Mouse (Mus musculus) activated CD4-positive, CD25-positive, alpha-beta regulatory T cell, adult 4 months (primary cell): ENCODE data around the gene Ptprn2. TPM values are rescaled to one million over a fixed set of nuclear protein-coding genes. Genes with fewer than 3 reads are reported as not detected.

ENCODE experiments used
- ATAC-seq: one replicate; pipeline ENCODE4 v1.8.0; 2017
- polyA plus RNA-seq, 2 experiments: library from polyadenylated mRNA; unstranded; fragments of 100-300 nt; shearing (Covaris generic); gene quantifications; one replicate each; pipeline ENCODE4 v1.2.1; 2017

Ptprn2 gene
- polyA plus RNA-seq, 2 experiments from 2014 or later, result not detected

DNA sequence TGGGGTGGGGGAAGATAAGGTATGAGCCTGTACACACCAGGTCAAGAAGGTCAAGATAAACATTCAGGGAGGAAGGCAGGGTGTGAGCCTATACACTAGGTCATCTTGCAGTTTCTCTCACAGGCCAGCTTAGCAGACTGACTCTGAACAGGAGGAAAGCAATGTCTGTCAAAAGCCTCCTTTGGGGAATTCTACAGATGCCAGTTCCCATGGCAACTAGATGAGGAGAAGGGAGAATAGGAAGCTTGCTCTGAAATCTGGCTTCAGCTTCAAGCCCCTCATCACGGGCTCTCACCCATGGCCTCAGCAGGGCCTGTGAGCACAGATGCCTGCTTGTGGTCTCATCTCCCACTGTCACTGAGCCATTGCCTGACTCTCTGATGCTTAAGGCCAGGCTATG lies 421.9 kb downstream of the Ptprn2 start:
- no peak for ATAC-seq

DNA sequence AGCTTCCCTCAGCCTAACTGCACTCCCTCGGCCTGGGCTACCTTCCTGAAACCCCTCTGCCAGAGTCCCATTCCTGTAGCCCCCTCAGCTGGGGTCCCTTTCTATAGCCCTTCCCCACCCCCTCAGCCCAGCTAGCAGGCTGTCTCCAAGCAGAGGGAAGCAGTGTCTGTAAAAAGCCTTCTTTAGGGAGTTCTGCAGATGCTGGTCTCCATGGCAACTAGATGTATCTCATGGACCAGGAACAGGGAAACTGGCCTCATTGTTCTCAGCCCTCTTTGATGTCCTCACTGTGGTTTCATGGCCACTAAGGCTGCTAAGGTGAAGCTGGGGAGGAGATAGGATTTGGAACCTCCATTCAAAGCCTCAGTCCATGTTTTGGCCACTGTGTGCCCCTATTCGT lies 423.1 kb downstream of the Ptprn2 start:
- ATAC-seq, result no peak

DNA sequence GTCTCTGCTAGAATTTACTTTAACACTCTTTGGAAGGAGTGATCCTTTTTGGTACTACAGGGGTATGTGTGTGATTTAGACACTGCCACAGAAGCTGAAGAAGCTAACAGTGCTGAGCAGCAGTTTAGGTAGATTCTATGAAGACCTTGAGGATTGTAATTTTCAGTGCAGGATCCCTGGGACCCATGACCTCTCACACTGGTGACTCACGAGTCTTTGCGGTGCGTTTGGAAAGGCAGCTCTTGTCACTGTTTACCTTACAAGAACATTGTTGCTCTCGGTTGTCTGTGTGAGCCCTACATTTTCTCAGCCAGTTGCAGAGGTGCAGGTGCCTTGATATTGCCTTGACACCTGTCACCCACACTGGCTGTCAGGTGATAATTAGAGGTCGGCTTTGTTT lies 431.3 kb downstream of the Ptprn2 start:
- ATAC-seq, result no peak

GRCm38 (mm10) chr12:116919185-116919584 lies 433.7 kb downstream of the Ptprn2 start:
- no peak for ATAC-seq

DNA sequence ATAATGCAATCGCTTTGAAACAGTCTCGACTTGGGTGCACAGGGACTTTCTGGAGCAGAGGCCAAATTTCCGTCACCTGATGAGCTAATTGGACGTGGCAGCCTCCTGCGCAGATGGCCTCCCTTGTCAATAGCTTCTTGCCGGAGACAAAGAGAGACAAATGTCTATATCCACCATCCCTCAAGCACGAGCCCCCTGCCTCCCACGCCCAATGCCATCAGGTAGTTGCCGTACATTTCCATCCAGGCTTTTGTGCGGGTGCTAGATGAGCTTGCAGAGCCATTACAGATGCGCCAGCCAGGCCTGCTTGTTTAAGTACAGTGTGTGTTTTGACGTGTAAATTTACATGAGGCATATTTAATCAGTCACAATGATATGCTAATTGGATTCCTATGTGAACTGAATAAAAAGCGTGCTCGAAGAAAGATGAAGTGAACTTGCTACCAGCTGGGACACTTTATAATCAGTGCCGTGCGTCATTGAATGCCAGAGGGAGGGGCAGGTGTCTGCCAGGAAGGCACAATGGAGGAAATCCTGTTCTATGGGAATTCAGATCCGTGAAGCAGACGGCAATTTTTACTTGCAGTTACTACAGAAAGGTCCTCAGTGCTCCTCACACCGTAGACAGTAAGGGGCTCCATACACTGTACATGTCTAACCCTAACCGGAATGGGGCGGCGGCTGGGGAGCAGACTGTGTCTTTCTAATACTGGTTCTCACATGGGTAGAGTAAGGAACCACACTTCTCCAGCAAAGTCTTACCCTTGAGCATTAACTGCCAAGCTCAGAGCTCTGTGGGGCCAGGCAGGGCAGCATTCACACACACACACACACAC lies 434.4 kb downstream of the Ptprn2 start:
- no peak for ATAC-seq

GRCm38 (mm10) chr12:116927115-116927514 lies 441.6 kb downstream of the Ptprn2 start:
- no peak for ATAC-seq

DNA sequence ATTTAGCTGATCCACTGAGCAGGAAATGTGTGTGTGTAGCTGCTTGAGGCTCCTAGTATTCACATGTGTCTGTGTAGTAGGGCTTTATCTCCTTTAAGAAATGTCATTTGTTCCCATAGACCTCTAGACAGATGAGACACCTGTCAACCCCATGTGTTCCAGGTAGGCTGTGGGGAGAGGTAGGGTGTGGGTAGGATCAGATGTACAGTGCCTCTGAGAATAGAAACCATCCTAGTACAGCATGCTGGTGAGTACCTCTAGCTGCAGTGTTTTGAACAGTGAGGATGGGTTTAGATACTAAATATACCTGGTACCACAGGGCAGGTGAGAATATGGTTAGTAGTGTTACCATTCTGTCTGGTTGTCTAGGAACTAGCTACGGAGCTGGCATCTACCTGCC lies 442.0 kb downstream of the Ptprn2 start:
- no peak for ATAC-seq

DNA sequence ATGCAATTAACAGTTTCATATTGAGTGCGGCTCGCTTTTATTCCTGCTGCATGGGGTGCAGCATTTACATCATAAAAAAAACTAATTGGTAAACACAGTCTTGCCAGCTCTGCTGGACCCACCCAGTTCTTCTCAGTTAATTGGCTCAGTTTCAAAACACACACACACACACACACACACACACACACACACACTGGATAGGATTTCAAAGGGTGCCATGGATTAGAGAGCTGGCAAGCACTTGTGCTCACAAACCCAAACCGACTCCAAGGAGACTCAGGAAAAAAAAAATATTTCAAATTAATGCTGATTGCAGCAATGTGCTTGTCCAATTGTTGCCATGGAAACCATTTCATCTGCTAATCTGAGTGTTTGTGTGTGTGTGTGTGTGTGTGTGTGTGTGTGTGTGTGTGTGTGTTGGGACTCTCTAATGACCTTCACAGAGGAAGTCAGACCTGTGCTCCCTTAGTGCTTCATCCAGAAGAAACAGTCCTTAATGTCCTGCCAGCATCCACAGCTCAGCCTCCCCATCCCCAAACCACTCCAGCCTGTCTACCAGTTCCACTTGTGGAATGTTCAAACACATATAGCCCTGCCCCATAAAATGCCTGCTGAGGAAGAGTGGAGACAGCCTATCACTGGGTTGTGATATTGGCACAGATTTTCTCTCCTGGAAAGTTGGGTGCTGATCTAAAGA lies 452.8 kb downstream of the Ptprn2 start:
- ATAC-seq, result no peak

- ATAC-seq, result no peak
Observed at GRCm38 (mm10) chr12:116943883-116944282, 458.4 kb downstream of the Ptprn2 start.

DNA sequence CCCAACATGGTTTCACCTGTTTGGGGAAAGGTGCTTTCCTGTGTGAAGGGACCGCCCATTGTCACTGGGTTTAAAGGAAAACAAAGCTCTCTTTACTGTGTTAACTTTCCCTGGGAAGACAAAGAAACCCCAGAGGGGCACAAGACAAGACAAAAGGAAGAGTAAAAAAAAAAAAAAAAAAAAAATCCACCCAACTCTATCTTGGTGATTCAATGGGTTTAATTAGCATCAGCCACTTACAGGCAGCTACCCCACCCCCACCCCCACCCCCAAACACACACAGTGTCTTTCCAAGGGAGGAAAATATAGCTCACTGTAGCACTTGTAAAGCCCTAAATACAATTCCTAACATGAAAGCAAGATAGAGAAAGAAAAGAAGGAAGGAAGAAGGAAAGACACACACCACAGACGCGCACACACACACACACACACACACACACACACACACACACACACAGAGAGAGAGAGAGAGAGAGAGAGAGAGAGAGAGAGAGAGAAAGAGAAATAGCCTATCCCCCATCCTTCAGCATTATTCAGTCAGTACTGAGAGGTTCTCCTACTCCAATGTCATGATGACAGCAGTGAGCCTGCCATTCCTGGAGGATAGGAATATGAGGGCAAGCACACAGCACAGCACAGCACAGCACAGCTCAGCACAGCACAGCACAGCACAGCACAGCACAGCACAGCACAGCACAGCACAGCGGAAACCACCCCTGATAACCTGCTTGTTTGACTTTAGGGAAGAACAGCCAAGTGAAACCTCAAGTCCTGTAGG lies 462.8 kb downstream of the Ptprn2 start:
- no peak for ATAC-seq

DNA sequence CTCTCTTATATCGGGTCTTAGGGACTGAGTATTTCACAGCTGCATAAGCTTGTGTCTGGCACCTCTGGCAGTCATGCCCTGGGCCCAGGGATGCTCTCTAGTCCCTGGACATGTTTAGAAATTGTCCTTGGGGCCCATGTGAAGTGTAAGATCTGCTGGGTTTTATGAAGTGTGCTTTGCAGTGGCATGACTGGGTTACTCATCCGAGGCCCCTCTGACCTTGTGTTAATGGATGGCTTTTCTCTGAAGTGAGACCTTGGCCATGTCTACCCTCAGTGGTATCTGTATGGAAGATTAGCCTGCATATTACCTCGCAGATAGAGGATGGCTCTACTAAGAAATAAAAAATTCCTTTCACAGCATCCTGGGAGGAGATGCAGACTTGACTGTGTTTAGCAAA lies 464.2 kb downstream of the Ptprn2 start:
- ATAC-seq, result no peak

- ATAC-seq, result no peak
Observed at GRCm38 (mm10) chr12:116952452-116953205, 467.1 kb downstream of the Ptprn2 start.

DNA sequence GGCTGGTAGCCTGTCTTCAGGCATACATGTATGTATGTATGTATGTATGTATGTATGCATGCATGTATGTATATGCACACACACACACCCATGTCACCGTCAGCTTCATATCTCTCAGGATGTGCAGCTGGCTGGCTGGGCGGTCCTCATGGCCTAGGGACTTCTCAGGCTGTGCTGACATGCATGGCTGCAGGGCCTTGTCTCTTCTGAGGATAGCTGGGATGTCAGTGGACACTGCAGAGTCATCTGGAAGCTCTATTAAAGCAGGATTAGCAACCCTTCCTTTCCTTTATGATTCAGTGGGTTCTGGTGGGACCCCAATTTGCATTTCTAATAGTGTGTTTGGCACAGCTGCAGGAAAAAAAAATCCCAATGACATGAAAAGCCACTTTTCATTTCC lies 473.6 kb downstream of the Ptprn2 start:
- no peak for ATAC-seq

DNA sequence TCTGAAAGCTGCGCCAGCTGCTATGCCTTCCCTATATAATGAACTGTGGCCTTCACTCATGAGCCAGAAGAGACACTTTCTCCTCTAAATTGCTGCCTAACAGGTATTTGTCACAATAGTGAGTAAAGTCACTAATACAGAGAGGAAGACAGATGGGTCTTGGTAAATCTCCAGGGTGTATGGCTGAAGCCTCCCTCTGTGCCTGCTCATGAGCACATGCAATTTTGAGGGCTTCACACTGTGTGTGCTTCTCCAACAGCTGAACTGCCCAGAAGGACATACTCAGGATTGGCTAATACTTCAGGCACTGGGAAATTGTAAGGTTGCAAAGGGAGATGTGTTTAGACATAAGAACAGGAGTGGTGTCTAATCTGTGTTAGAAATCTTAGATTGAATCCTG lies 478.4 kb downstream of the Ptprn2 start:
- no peak for ATAC-seq

DNA sequence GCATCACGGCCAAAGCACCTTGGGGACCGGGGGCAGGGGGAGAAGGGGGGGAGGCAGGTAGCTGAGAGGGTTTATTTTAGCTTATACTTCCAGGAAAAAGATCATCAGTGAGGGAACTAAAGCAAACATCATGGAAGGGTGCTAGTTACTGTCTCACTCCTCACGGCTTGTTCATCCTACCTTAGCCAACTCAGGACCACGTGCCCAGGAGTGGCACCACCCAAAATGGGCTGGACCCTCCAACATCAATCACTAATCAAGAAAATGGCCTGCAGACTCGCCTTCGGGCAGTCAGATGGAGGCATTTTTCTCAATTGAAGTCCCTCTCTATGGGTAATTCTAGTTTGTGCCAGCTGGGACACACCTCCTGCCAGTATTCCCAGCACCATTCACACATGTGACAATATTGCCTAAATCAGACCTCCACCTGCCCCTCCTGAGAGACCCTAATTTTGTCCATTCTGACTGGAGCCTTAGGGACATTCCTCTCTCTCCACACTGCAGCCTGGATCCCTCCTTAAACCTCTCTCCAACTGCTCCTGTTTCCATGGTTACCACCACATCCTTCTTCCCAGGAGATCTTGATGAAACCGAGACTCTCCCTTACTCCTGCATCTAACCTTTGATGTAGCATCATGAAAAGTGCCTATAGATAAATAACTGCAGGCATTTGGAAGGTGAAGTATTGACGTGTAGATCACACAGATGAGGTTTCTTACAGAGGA lies 482.9 kb downstream of the Ptprn2 start:
- ATAC-seq, result no peak

DNA sequence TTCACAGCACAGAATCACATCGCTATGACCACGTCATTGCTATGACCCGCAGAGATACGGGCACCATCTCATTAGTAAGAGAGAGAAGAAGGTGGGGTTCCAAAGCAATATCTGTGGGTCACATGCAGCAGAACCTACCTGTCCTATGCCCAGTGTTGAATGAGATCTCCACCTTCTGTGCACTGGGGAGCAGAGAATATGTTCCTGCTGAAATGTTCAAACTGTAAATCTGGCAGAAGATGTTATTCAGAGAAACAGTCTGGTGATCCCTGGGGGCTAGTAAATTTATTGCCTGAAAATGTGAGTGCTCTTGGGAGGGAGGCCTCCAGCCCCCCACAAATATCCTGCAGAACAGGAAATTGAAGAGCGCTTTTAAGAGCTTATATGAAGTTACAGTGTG lies 490.0 kb downstream of the Ptprn2 start:
- no peak for ATAC-seq

DNA sequence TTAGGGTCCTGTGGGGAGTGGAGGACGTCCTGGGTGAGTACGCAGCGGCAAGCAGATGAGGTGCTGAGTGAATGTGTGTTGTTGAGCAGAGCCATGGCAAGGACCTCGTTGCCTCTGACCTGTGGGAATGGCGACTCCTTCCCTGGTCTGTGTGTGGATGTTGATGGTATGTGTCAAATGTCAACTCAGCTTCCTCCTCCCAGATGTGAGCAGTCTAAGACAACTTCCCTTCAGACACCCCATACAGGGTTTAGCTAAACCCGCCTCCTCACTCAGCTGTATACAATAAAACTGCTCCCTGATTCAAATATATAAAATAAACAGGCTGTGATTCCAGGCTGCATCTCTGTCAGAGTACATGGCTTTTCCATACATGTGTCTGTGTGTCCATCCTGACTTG lies 491.5 kb downstream of the Ptprn2 start:
- no peak for ATAC-seq

DNA sequence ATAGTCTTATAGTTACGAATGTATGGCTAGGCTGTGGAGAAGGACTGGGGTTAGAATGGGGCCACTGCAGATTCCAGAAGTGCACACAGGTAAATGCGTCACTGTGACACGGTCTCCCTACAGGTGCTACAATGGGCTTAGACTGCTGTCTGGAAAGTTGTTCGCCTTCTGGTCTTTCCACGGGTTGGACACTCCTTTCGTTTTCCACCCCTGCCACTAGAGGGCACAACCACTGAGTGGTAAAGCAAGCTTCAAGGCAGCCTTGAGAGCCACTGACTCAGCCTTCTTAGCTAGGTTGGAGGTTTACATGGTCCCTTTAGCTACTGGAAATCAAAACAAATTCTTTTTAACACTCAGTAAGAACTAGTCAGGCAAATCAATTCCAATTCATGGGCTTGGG lies 492.7 kb downstream of the Ptprn2 start:
- ATAC-seq, result no peak

DNA sequence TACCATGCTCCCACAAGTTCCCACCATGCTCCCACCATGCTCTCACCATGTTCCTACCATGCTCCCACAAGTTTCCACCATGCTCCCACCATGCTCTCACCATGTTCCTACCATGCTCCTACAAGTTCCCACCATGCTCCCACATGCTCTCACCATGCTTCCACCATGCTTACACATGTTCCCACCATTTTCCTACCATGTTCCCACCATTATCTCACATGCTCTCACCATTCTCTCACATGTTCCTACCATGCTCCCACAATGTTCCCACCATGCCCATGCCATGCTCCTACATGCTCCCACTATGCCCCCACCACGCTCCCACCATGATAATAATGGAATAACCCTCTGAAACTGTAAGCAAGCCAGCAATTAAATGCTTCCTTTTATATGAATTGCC lies 495.8 kb downstream of the Ptprn2 start:
- ATAC-seq, result no peak

- no peak for ATAC-seq
Observed at GRCm38 (mm10) chr12:116989144-116989543, 503.6 kb downstream of the Ptprn2 start.

DNA sequence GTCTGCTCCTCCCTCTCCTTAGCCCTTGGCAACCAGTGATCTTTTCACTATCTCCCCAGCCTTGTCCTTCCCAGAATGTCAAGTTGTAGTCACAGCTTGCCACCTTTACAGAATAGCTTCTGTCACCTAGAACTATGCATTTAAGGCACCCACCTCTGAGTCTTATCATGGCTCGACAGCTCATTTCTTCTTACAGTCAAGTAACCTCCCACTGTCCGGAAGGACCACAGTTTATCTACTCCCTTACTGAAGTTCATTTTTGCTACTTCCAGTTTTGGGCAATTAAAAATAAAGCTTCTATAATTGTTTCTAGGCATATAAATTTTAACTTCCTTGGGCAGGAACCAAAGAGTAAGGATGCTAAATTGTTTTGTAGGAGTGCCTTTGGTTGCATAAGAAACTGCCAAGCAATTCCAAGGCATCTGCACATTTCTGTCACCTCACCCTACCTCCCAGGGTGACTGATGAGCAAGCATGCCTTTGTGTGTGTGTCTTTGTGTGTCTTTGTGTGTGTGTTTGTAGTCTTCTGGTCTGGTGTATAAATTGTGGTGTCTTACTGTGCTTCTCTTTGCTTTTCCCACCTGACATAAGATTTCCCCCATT lies 516.1 kb downstream of the Ptprn2 start:
- ATAC-seq, result no peak
